Mouse (Mus musculus): Measurements from ENCODE around the gene Cep95.

DNA sequence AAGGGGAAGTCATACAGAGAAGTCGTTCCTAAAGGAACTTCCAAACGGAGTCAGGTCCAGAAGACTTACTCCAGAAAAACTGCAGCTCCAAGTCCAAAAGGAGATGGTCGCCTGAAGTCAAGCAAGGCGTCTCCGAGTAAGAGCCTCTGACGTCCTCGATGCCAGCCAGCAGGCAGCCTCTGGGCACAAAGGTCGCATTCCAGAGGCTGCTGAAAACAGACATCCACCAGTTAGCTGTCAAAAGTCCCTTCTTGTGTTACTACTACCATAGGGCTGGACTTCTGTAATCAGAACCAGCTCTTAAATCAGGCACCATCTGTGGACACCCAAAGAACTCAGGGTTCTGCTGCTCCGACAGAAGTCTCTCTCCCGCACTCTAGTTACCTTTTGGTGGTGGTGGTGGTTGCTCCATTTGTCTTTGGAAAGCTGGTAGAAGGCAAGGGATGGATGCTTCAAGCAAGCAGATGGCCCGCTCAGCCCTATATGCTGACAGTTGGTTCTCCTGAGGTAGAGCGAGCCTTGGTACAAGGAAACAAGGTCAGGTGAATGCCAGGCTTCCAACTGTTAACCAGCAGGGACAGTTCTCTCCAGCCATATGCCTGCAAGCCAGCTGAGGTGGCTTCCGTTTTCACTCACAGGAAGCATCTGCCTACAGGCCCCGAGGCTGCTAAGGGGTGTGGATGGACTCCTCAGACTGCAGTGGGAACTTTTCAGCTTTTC, 25.7 kb downstream of the Cep95 start:
- TF ChIP-seq CTCF (IDR thresholded peaks at IDR 0.05) (no peak), EP300 (IDR thresholded peaks at IDR 0.05; ENCODE audit: insufficient read depth, low read depth, low read length) (no peak), POLR2A (IDR thresholded peaks at IDR 0.05; ENCODE audit: insufficient read depth, low read depth, low read length) (no peak)
